Mouse (Mus musculus) testis, adult 2 months (tissue): Measurements from ENCODE around the gene Hoxa13. TPM values are rescaled to one million over a fixed set of nuclear protein-coding genes. Genes with fewer than 3 reads are reported as not detected.

ENCODE experiments used
- H3K27ac ChIP-seq: fragments of 200-500 bp; 2 replicates; pipeline ENCODE4 v1.5.1; 2012; ENCODE audit warnings: low read depth, low read length; ENCODE audit not compliant: control insufficient read depth, insufficient read depth
- H3K27me3 ChIP-seq: fragments of 200-500 bp; 2 replicates; pipeline ENCODE4 v1.6.1; 2012; ENCODE audit warnings: mild to moderate bottlenecking, low read length, moderate library complexity; ENCODE audit not compliant: control insufficient read depth, insufficient read depth
- H3K36me3 ChIP-seq: fragments of 200-500 bp; 2 replicates; pipeline ENCODE4 v1.6.1; 2012; ENCODE audit warnings: mild to moderate bottlenecking, low read length; ENCODE audit not compliant: control insufficient read depth, insufficient read depth
- H3K4me1 ChIP-seq: fragments of 200-500 bp; 2 replicates; pipeline ENCODE4 v1.6.1; 2012; ENCODE audit warnings: low read length; ENCODE audit not compliant: control insufficient read depth, insufficient read depth
- H3K4me3 ChIP-seq: fragments of 200-500 bp; 2 replicates; pipeline ENCODE4 v1.5.1; 2012; ENCODE audit warnings: low read depth, mild to moderate bottlenecking, low read length, moderate library complexity, mixed read lengths; ENCODE audit not compliant: control insufficient read depth
- CTCF ChIP-seq: fragments of 200-500 bp; IDR thresholded peaks from 2 replicates; pipeline ENCODE4 v1.5.1; 2012; ENCODE audit warnings: low read depth, mild to moderate bottlenecking, inconsistent platforms, low read length, moderate library complexity; ENCODE audit not compliant: control insufficient read depth, insufficient read depth, insufficient replicate concordance
- POLR2A ChIP-seq: fragments of 200-500 bp; IDR thresholded peaks from 2 replicates; pipeline ENCODE4 v1.6.1; 2012; ENCODE audit warnings: low read depth, mild to moderate bottlenecking, inconsistent platforms, low read length, moderate library complexity; ENCODE audit not compliant: control insufficient read depth
- polyA plus RNA-seq: library from polyadenylated mRNA; depleted of rRNA; stranded (reverse); fragments of >200 nt; gene quantifications from 2 replicates; pipeline ENCODE4 v1.2.3, GENCODE M21; 2012

The Hoxa13 gene
- polyA plus RNA-seq, 1 experiment = not detected

DNA sequence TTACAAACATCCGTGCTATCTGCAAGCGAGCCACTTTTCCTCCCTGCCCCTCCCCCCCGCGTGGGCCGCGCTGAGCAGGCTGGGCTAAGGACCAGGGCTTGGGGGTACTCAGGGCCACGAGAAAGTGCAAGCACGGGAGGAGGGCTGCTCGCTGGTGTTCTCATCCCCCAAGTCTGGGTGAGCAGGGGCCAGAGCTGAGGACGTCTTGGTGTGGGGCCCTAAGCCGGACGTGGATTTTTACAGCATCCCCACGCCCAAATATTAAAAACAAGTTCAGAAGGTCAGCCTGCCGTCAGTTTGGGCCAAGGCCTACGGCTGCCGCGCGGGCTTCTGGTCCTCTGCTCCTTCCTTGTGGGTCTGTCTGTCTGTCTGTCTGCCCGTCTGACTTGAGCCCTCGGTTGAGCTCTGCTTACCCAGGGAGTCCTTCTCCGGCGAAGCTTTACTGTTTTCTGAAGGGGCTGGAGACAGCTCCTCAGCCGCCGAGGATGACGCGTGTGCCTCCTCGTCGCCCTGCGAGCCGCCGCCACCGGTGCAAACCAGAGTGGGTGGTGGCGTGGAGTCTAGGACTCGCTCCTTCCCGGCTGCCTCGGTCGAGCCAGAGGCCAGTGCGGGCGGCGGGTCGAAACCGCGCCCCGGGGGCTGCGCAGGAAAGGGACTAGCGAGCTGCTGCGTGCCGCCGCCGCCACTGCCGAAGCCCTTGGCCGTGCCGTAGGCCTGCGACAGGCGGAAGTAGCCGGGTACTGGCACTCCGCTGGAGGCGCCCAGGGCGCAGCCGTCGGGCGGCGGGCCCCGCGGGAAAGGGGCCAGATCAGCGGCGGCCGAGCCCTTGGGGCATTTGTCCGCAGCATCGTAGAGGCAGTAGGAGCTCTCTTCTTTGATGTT, 26.9 kb downstream of the Hoxa13 start:
- H3K27me3 ChIP-seq = peaks cover 25% of the 10 kb centered on the region
- peaks cover 5% of the 10 kb centered on the region for H3K4me1 ChIP-seq
- TF ChIP-seq POLR2A (no peak), CTCF (no peak)
- H3K4me3 ChIP-seq = no peak overlapping the region; the same call in 1 of the 2 replicates
- H3K27ac ChIP-seq = no peak overlapping the region
- H3K36me3 ChIP-seq = no peaks in the 10 kb centered on the region

DNA sequence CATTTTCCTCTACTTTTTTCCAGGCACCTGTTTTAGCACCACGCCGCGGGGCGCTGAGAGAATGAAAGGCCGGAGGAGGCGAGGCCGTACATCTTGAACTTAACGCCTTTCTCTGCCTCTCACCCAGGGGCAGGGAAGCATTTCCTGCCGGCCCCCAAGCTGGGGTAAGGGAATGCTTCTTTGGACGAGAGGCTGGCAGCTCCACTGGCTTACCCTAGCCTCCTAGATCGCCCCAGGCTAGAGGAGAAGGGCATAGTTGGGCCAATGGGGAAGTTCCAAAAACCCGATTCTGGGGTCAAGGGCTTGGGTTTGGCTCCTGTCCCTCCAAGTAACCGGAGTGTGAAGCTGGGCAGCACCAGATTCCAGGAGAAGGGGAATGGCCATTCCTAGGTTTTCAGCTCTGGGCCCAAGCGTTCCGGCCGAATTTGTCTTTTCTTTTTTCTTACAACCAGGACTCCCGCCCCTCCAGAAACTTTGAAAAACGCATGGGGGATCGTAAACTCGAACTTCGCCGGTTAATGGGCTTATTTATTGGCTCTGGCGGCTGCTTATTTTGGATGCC, 27.6 kb downstream of the Hoxa13 start:
- no peak for TF ChIP-seq CTCF
- no peak for TF ChIP-seq POLR2A
- Histone ChIP-seq H3K27ac (no peak overlapping the region), H3K4me3 (no peak overlapping the region), H3K4me1 (peaks cover 5% of the 10 kb centered on the region), H3K27me3 (peaks cover 25% of the 10 kb centered on the region), H3K36me3 (no peaks in the 10 kb centered on the region)

GRCm38 (mm10) chr6:52232568-52232965, 28.1 kb downstream of the Hoxa13 start:
- Histone ChIP-seq H3K36me3 (no peaks in the 10 kb centered on the region), H3K4me1 (peaks cover 5% of the 10 kb centered on the region), H3K4me3 (no peak overlapping the region), H3K27me3 (peaks cover 25% of the 10 kb centered on the region), H3K27ac (no peak overlapping the region)
- TF ChIP-seq CTCF (no peak), POLR2A (no peak)

DNA sequence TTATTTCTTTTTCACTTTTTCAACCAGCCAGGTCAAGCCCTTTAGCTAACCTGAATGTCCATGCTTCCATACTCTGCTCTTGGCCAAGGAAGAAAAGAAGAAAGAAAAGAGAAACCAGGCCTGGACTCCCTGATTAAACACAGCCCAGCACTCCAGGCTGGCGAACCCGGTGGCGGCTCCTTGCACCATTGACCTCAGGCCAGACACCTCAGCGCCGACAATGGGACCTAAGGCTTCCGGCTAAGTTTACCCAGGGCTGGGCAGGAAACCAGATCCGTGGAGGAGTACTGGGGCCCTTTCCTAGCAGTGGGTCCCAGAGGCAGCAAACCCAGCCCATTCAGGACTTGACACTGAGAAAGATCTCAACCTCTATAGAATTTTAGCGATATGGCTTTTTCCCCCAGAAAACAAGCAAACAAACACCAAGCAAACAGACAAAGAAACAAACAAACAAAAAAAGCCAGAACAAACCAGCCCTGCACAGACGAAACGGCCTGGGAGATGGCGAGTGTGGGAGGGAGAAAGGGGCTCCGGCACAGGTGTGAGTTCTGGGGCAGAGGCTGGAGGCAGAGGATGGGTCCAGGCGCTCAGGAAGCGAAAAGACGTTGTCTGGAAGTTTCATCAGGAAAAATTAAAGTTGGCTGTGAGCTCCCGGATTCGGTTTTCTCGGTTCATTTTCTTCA, 28.7 kb downstream of the Hoxa13 start:
- no peak overlapping the region for H3K27ac ChIP-seq
- peaks cover 5% of the 10 kb centered on the region for H3K4me1 ChIP-seq
- H3K4me3 ChIP-seq = no peak overlapping the region
- peaks cover 25% of the 10 kb centered on the region for H3K27me3 ChIP-seq
- no peaks in the 10 kb centered on the region for H3K36me3 ChIP-seq
- TF ChIP-seq CTCF (no peak), POLR2A (no peak)

- peaks cover 8% of the 10 kb centered on the region for H3K4me1 ChIP-seq
- H3K4me3 ChIP-seq = no peak within 1 kb of the TSS
- TF ChIP-seq POLR2A (no peak), CTCF (no peak)
- no peaks in the 10 kb centered on the region for H3K36me3 ChIP-seq
- H3K27ac ChIP-seq = no peak within 1 kb of the TSS
- H3K27me3 ChIP-seq = peaks cover 29% of the 10 kb centered on the region
Observed at GRCm38 (mm10) chr6:52230516-52231165, 30.0 kb downstream of the Hoxa13 start, which contains the start of gene Hoxa9. TSS of gene Hoxa9 (minus strand) at chr6:52231089.

GRCm38 (mm10) chr6:52229558-52230416, 30.9 kb downstream of the Hoxa13 start:
- peak overlapping the region; percentile 2; the same call in 1 of the 2 replicates for H3K4me3 ChIP-seq
- TF ChIP-seq POLR2A (no peak), CTCF (no peak)
- H3K27me3 ChIP-seq = peaks cover 37% of the 10 kb centered on the region
- H3K36me3 ChIP-seq = no peaks in the 10 kb centered on the region
- peaks cover 10% of the 10 kb centered on the region for H3K4me1 ChIP-seq
- H3K27ac ChIP-seq = no peak overlapping the region
